Mouse (Mus musculus) neural tube, embryonic 13.5 days (tissue): ENCODE measurements around the gene Naa80. TPM values are rescaled to one million over a fixed set of nuclear protein-coding genes. Genes with fewer than 3 reads are reported as not detected.

Experiments used
- ATAC-seq: fragments of 200-750 bp; cut with Nextera tagmentation; 2 replicates; pipeline ENCODE4 v1.8.0; 2017; ENCODE audit warnings: low read depth, mild to moderate bottlenecking, moderate TSS enrichment, moderate library complexity
- H3K27ac ChIP-seq: fragments of 300-500 bp; sonication (generic); replicated peaks from 2 replicates; pipeline ENCODE4 v1.5.1; 2015; ENCODE audit warnings: moderate library complexity, mild to moderate bottlenecking, inconsistent platforms
- H3K27me3 ChIP-seq: fragments of 300-500 bp; sonication (generic); 2 replicates; pipeline ENCODE4 v1.6.1; 2015; ENCODE audit warnings: mild to moderate bottlenecking, inconsistent platforms
- H3K36me3 ChIP-seq: fragments of 300-500 bp; sonication (generic); 2 replicates; pipeline ENCODE4 v1.6.1; 2015; ENCODE audit warnings: mild to moderate bottlenecking, inconsistent platforms
- H3K4me1 ChIP-seq: fragments of 300-500 bp; sonication (generic); replicated peaks from 2 replicates; pipeline ENCODE4 v1.6.1; 2015; ENCODE audit warnings: inconsistent platforms
- H3K4me2 ChIP-seq: fragments of 300-500 bp; sonication (generic); 2 replicates; pipeline ENCODE4 v1.6.1; 2015; ENCODE audit warnings: inconsistent platforms, mild to moderate bottlenecking, moderate library complexity
- H3K4me3 ChIP-seq: fragments of 300-500 bp; sonication (generic); 2 replicates; pipeline ENCODE4 v1.5.1; 2015; ENCODE audit warnings: mild to moderate bottlenecking, inconsistent platforms
- H3K9ac ChIP-seq: fragments of 300-500 bp; sonication (generic); 2 replicates; pipeline ENCODE4 v1.6.1; 2015; ENCODE audit warnings: moderate library complexity, mild to moderate bottlenecking, inconsistent platforms
- H3K9me3 ChIP-seq: fragments of 300-500 bp; sonication (generic); 2 replicates; pipeline ENCODE4 v1.6.1; 2016; ENCODE audit warnings: inconsistent platforms
- WGBS: fragments of 180-500 bp; shearing (Covaris S2); methylation state at CpG from one replicate; pipeline ENCODE4 v1.1.7; 2015; 5-methylcytosine and 5-hydroxymethylcytosine counted together
- polyA plus RNA-seq: library from polyadenylated mRNA; unstranded; fragments of >200 nt; fragmentation: Nextera tagmentation; extraction: Ambion mirVana; gene quantifications from 2 replicates; pipeline ENCODE4 v1.2.1, GENCODE M21; 2015

The Naa80 gene
- polyA plus RNA-seq, result 15.9 and 19.0 TPM in 2 replicates

GRCm38 (mm10) chr9:107578587-107578986, at the start of gene Naa80:
Naa80 (plus strand) TSS chr9:107578887.
- H3K9ac ChIP-seq, result peak within 1 kb of the TSS; percentile 85; the same call in 1 of the 2 replicates
- peak within 1 kb of the TSS; percentile 88; the same call in 1 of the 2 replicates for H3K27ac ChIP-seq
- WGBS, result 80% methylated on average over 3 of the region's 3 CpGs
- peak within 1 kb of the TSS; percentile 97; the same call in 1 of the 2 replicates for H3K4me2 ChIP-seq
- no peaks in the 10 kb centered on the region for H3K27me3 ChIP-seq
- H3K4me1 ChIP-seq, result peaks cover 51% of the 10 kb centered on the region
- peaks cover 24% of the 10 kb centered on the region for H3K36me3 ChIP-seq
- H3K4me3 ChIP-seq, result no peak within 1 kb of the TSS
- no peak for ATAC-seq
- no peaks in the 10 kb centered on the region for H3K9me3 ChIP-seq

GRCm38 (mm10) chr9:107533791-107534407, 44.8 kb upstream of the Naa80 start, which contains the start of gene Tmem115:
Tmem115 (plus strand) TSS chr9:107533945.
- H3K4me3 ChIP-seq, result peak within 1 kb of the TSS; percentile 86
- H3K27ac ChIP-seq, result peak within 1 kb of the TSS; percentile 77

GRCm38 (mm10) chr9:107534408-107535202, 44.1 kb upstream of the Naa80 start:
- Histone ChIP-seq H3K27ac (peak overlapping the region; percentile 77), H3K36me3 (peaks cover 29% of the 10 kb centered on the region), H3K27me3 (no peaks in the 10 kb centered on the region; the same call in 1 of the 2 replicates), H3K9ac (peak overlapping the region; percentile 91), H3K4me2 (peak overlapping the region; percentile 100), H3K4me3 (peak overlapping the region; percentile 86), H3K4me1 (peaks cover 35% of the 10 kb centered on the region), H3K9me3 (no peaks in the 10 kb centered on the region)
- ATAC-seq, result peak; percentile 17; the same call in 1 of the 2 replicates
- under 1% methylated on average over 40 of the region's 40 CpGs for WGBS

More at GRCm38 (mm10) chr9:107533791-107534407, 44.8 kb upstream of the Naa80 start, which contains the start of gene Tmem115:
- ATAC-seq, result peak; percentile 98
- Histone ChIP-seq H3K9me3 (no peaks in the 10 kb centered on the region), H3K4me1 (peaks cover 35% of the 10 kb centered on the region), H3K9ac (peak within 1 kb of the TSS; percentile 91), H3K36me3 (peaks cover 22% of the 10 kb centered on the region), H3K4me2 (peak within 1 kb of the TSS; percentile 100), H3K27me3 (no peaks in the 10 kb centered on the region; the same call in 1 of the 2 replicates)
- WGBS, result under 1% methylated on average over 47 of the region's 48 CpGs

GRCm38 (mm10) chr9:107538231-107538630, 40.5 kb upstream of the Naa80 start:
- no peak overlapping the region for H3K27ac ChIP-seq
- no peak for ATAC-seq
- H3K27me3 ChIP-seq, result no peaks in the 10 kb centered on the region
- no peak overlapping the region for H3K4me3 ChIP-seq
- no peak overlapping the region for H3K9ac ChIP-seq
- peaks cover 37% of the 10 kb centered on the region for H3K36me3 ChIP-seq
- no peak overlapping the region for H3K4me2 ChIP-seq
- peaks cover 62% of the 10 kb centered on the region for H3K4me1 ChIP-seq
- 95% methylated on average over 7 of the region's 7 CpGs for WGBS
- no peaks in the 10 kb centered on the region for H3K9me3 ChIP-seq

- H3K9me3 ChIP-seq, result no peaks in the 10 kb centered on the region
- no peak for ATAC-seq
- peaks cover 65% of the 10 kb centered on the region for H3K4me1 ChIP-seq
- H3K9ac ChIP-seq, result no peak overlapping the region
- no peaks in the 10 kb centered on the region for H3K27me3 ChIP-seq
- no peak overlapping the region for H3K27ac ChIP-seq
- H3K4me3 ChIP-seq, result no peak overlapping the region
- H3K4me2 ChIP-seq, result no peak overlapping the region
- 96% methylated on average over 3 of the region's 3 CpGs for WGBS
- H3K36me3 ChIP-seq, result peaks cover 41% of the 10 kb centered on the region
Measured at GRCm38 (mm10) chr9:107538711-107539110, 40.0 kb upstream of the Naa80 start.

- Histone ChIP-seq H3K27ac (no peak overlapping the region), H3K9ac (no peak overlapping the region), H3K4me3 (no peak overlapping the region), H3K27me3 (no peaks in the 10 kb centered on the region), H3K36me3 (peaks cover 52% of the 10 kb centered on the region), H3K4me2 (no peak overlapping the region), H3K4me1 (peaks cover 61% of the 10 kb centered on the region), H3K9me3 (no peaks in the 10 kb centered on the region)
- ATAC-seq, result no peak
- WGBS, result 93% methylated on average over 8 of the region's 8 CpGs
Measured at GRCm38 (mm10) chr9:107539940-107540339, 38.7 kb upstream of the Naa80 start.

- no peaks in the 10 kb centered on the region for H3K9me3 ChIP-seq
- ATAC-seq, result no peak
- no peak overlapping the region for H3K27ac ChIP-seq
- no peak overlapping the region for H3K9ac ChIP-seq
- H3K4me3 ChIP-seq, result 0 out of 2 replicates have a peak overlapping the region, but pooled peaks have one; percentile 65
- peaks cover 56% of the 10 kb centered on the region for H3K36me3 ChIP-seq
- peaks cover 60% of the 10 kb centered on the region for H3K4me1 ChIP-seq
- H3K4me2 ChIP-seq, result peak overlapping the region; percentile 91
- H3K27me3 ChIP-seq, result no peaks in the 10 kb centered on the region
- WGBS, result 74% methylated on average over 4 of the region's 4 CpGs
Measured at GRCm38 (mm10) chr9:107540420-107540819, 38.3 kb upstream of the Naa80 start.

- Histone ChIP-seq H3K27me3 (no peaks in the 10 kb centered on the region), H3K27ac (no peak overlapping the region), H3K4me2 (peak overlapping the region; percentile 91), H3K9ac (peak overlapping the region; percentile 82), H3K4me1 (peaks cover 59% of the 10 kb centered on the region), H3K4me3 (peak overlapping the region; percentile 65), H3K9me3 (no peaks in the 10 kb centered on the region), H3K36me3 (peaks cover 56% of the 10 kb centered on the region)
- 33% methylated on average over 10 of the region's 10 CpGs for WGBS
- ATAC-seq, result 0 out of 2 replicates have a peak, but pooled peaks have one; percentile 1
Measured at GRCm38 (mm10) chr9:107541005-107541404, 37.7 kb upstream of the Naa80 start.

- peaks cover 56% of the 10 kb centered on the region for H3K36me3 ChIP-seq
- peak within 1 kb of the TSS; percentile 91 for H3K4me2 ChIP-seq
- 1% methylated on average over 46 of the region's 46 CpGs for WGBS
- H3K9ac ChIP-seq, result peak within 1 kb of the TSS; percentile 82
- peak within 1 kb of the TSS; percentile 64; the same call in 1 of the 2 replicates for H3K27ac ChIP-seq
- H3K4me1 ChIP-seq, result peaks cover 59% of the 10 kb centered on the region
- H3K27me3 ChIP-seq, result no peaks in the 10 kb centered on the region
- H3K9me3 ChIP-seq, result no peaks in the 10 kb centered on the region
- H3K4me3 ChIP-seq, result peak within 1 kb of the TSS; percentile 65
- ATAC-seq, result peak; percentile 84
Measured at GRCm38 (mm10) chr9:107541474-107542351, 37.0 kb upstream of the Naa80 start, which contains the start of the genes Cyb561d2 and Nprl2. Cyb561d2 (minus strand) TSS chr9:107542193. Nprl2 (plus strand) TSS chr9:107542226.

GRCm38 (mm10) chr9:107542352-107542686, 36.4 kb upstream of the Naa80 start:
- Histone ChIP-seq H3K4me2 (peak overlapping the region; percentile 91), H3K4me3 (peak overlapping the region; percentile 65), H3K9me3 (no peaks in the 10 kb centered on the region), H3K4me1 (peaks cover 59% of the 10 kb centered on the region), H3K27ac (peak overlapping the region; percentile 61; the same call in 1 of the 2 replicates), H3K36me3 (peaks cover 50% of the 10 kb centered on the region), H3K9ac (peak overlapping the region; percentile 82), H3K27me3 (no peaks in the 10 kb centered on the region)
- peak; percentile 16 for ATAC-seq
- 2% methylated on average over 11 of the region's 11 CpGs for WGBS

GRCm38 (mm10) chr9:107542721-107543120, 36.0 kb upstream of the Naa80 start:
- Histone ChIP-seq H3K4me3 (peak overlapping the region; percentile 65), H3K4me2 (peak overlapping the region; percentile 91), H3K9me3 (no peaks in the 10 kb centered on the region), H3K27ac (no peak overlapping the region), H3K4me1 (peaks cover 59% of the 10 kb centered on the region), H3K9ac (peak overlapping the region; percentile 82), H3K27me3 (0 out of 2 replicates have a peak, but pooled peaks cover 1% of the 10 kb centered on the region), H3K36me3 (peaks cover 46% of the 10 kb centered on the region)
- 52% methylated on average over 8 of the region's 8 CpGs for WGBS
- ATAC-seq, result no peak
